In genomic region chr10:87885326-87886040, GRCm38 (mm10) we compare ENCODE assay signal across 18 mouse cellular contexts.
"Had no signal": no experiment of that assay in that cellular context is flagged by ENCODE, and none has a peak within 500 bp of the region (broad histone marks: within the 10 kb centered on the region; RNA-seq: fewer than 3 reads in every experiment).

No protein-coding gene starts in this region.

- H3K9ac ChIP-seq: lung, embryonic 14.5 days; midbrain, embryonic 12.5 days; neural tube, embryonic 12.5 days had no signal

- H3K4me1 ChIP-seq: midbrain, embryonic 10.5 days; midbrain, embryonic 12.5 days; neural tube, embryonic 12.5 days had no signal

- H3K36me3 ChIP-seq: midbrain, embryonic 10.5 days; midbrain, embryonic 12.5 days; neural tube, embryonic 12.5 days had no signal

- ATAC-seq: midbrain, embryonic 16.5 days had no signal

- H3K4me2 ChIP-seq: lung, embryonic 14.5 days; midbrain, embryonic 12.5 days; neural tube, embryonic 12.5 days had no signal

- H3K9me3 ChIP-seq: midbrain, embryonic 10.5 days; midbrain, embryonic 12.5 days; neural tube, embryonic 12.5 days had no signal

- H3K27ac ChIP-seq: midbrain, embryonic 10.5 days; midbrain, embryonic 12.5 days; neural tube, embryonic 12.5 days had no signal

- H3K27me3 ChIP-seq: midbrain, embryonic 12.5 days; neural tube, embryonic 12.5 days had no signal

- H3K4me3 ChIP-seq: midbrain, embryonic 10.5 days; midbrain, embryonic 12.5 days; myocyte; neural tube, embryonic 12.5 days had no signal

- DNase-seq: lung, adult 18-20 months; lung, embryonic 14.5 days; lung, postnatal 10 days; lung, postnatal 4 days; midbrain, embryonic 14.5 days; retina, postnatal 1 day; right cerebral cortex, adult 18-20 months; right cerebral cortex, postnatal 25 days; right cerebral cortex, postnatal 4 days; spleen, adult 18-20 months; thymus, adult 18-20 months; thymus, postnatal 14 days; thymus, postnatal 36 days had no signal
